Mouse (Mus musculus) forebrain, embryonic 14.5 days (tissue): Measurements from ENCODE around the gene St6gal1. TPM values are rescaled to one million over a fixed set of nuclear protein-coding genes. Genes with fewer than 3 reads are reported as not detected.

Source experiments
- ATAC-seq: fragments of 200-750 bp; cut with Nextera tagmentation; 2 replicates; pipeline ENCODE4 v1.8.0; 2017; ENCODE audit warnings: mild to moderate bottlenecking, moderate library complexity
- DNase-seq: peaks from one replicate; pipeline ENCODE4 v3.0.0-alpha.2; 2015; ENCODE audit warnings: low spot score
- H3K27ac ChIP-seq: fragments of 300-500 bp; sonication (generic); 2 replicates; pipeline ENCODE4 v1.5.1; 2014; ENCODE audit warnings: low read depth, mild to moderate bottlenecking, control low read depth, low read length, moderate library complexity
- H3K27me3 ChIP-seq: fragments of 300-500 bp; sonication (generic); replicated peaks from 2 replicates; pipeline ENCODE4 v1.6.1; 2014; ENCODE audit warnings: low read length, control low read depth, mixed read lengths; ENCODE audit not compliant: control insufficient read depth, insufficient read depth
- H3K36me3 ChIP-seq: fragments of 300-500 bp; sonication (generic); 2 replicates; pipeline ENCODE4 v1.6.1; 2014; ENCODE audit warnings: low read length, control low read depth; ENCODE audit not compliant: control insufficient read depth, insufficient read depth
- H3K4me1 ChIP-seq: fragments of 300-500 bp; sonication (generic); 2 replicates; pipeline ENCODE4 v1.6.1; 2014; ENCODE audit warnings: antibody characterized with exemption, low read length, control low read depth; ENCODE audit not compliant: control insufficient read depth, insufficient read depth
- H3K4me2 ChIP-seq: fragments of 300-500 bp; sonication (generic); 2 replicates; pipeline ENCODE4 v1.6.1; 2014; ENCODE audit warnings: mild to moderate bottlenecking, control low read depth, low read length
- H3K4me3 ChIP-seq: fragments of 300-500 bp; sonication (generic); 2 replicates; pipeline ENCODE4 v1.5.1; 2014; ENCODE audit warnings: low read depth, low read length, control low read depth
- H3K9ac ChIP-seq: fragments of 300-500 bp; sonication (generic); 2 replicates; pipeline ENCODE4 v1.6.1; 2014; ENCODE audit warnings: mild to moderate bottlenecking, low read length, control low read depth, moderate library complexity
- H3K9me3 ChIP-seq: fragments of 300-500 bp; sonication (generic); replicated peaks from 2 replicates; pipeline ENCODE4 v1.6.1; 2016; ENCODE audit warnings: low read length, control low read depth, mixed read lengths; ENCODE audit not compliant: control insufficient read depth
- WGBS: fragments of 180-500 bp; shearing (Covaris S2); extraction: QIAGEN DNeasy Blood & Tissue Kit; methylation state at CpG from one replicate; pipeline ENCODE4 v1.1.7; 2014; 5-methylcytosine and 5-hydroxymethylcytosine counted together
- polyA plus RNA-seq: library from polyadenylated mRNA; unstranded; fragments of >200 nt; fragmentation: Nextera tagmentation; extraction: Ambion mirVana; gene quantifications from 2 replicates; pipeline ENCODE4 v1.2.1, GENCODE M21; 2014

Gene St6gal1
- polyA plus RNA-seq, 1 experiment from 2014 or later: 46.0 TPM

DNA sequence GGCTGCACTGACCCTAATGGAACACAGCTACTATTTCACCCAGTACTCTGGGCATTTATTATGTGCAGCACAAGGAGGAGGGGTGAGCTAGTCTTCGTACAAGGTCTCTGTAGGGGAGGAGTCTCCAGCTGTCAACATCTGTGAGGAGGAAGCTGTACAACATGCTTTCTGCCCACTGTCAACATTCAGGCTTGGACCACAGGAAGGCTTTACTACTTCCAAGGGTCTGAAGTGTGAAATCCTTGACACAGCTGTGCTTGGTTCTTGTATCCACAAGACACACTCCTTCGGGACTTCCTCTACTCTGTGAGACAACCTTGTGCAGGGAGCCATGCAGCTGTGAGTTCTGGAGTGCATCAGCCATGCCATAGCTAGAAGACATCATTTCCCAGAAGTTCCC is 147.8 kb downstream of the St6gal1 start:
- H3K9ac ChIP-seq: no peak overlapping the region
- no peaks in the 10 kb centered on the region for H3K9me3 ChIP-seq
- no peak for DNase-seq
- no peak overlapping the region for H3K4me3 ChIP-seq
- no peaks in the 10 kb centered on the region for H3K27me3 ChIP-seq
- WGBS: 88% methylated on average over 2 of the region's 2 CpGs
- no peaks in the 10 kb centered on the region for H3K4me1 ChIP-seq
- no peaks in the 10 kb centered on the region for H3K36me3 ChIP-seq
- no peak overlapping the region for H3K27ac ChIP-seq
- ATAC-seq: no peak
- H3K4me2 ChIP-seq: no peak overlapping the region

DNA sequence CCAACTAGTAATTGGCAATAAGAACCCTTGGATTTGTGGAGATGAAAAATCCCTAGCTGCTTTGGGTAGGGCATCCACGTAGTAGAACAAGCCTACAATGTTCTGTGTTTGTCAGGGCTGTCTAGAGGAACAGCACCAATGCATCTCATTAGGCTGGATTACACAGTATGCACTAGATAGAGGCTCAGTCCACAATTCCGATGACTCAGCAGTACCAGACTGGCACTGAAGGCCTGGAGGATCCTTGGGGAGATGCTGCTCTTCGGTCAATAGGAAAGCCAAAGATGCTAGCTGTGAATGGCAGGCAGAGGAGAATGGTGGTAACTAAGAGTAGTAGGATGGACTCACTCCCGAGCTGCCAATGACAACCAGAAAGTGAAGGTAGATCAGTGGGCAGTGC is 149.5 kb downstream of the St6gal1 start:
- Histone ChIP-seq H3K9ac (no peak overlapping the region), H3K27ac (no peak overlapping the region), H3K4me1 (no peaks in the 10 kb centered on the region), H3K4me3 (no peak overlapping the region), H3K9me3 (no peaks in the 10 kb centered on the region), H3K36me3 (no peaks in the 10 kb centered on the region), H3K4me2 (no peak overlapping the region), H3K27me3 (no peaks in the 10 kb centered on the region)
- DNase-seq (no peak), ATAC-seq (no peak)
- WGBS: 85% methylated on average over 4 of the region's 4 CpGs

GRCm38 (mm10) chr16:23374938-23375337 is 150.4 kb downstream of the St6gal1 start:
- Histone ChIP-seq H3K4me2 (no peak overlapping the region), H3K4me1 (no peaks in the 10 kb centered on the region), H3K27me3 (no peaks in the 10 kb centered on the region), H3K9me3 (no peaks in the 10 kb centered on the region), H3K36me3 (no peaks in the 10 kb centered on the region), H3K9ac (no peak overlapping the region), H3K4me3 (no peak overlapping the region), H3K27ac (no peak overlapping the region)
- no peak for DNase-seq
- no peak for ATAC-seq
- WGBS: 83% methylated on average over 5 of the region's 5 CpGs

DNA sequence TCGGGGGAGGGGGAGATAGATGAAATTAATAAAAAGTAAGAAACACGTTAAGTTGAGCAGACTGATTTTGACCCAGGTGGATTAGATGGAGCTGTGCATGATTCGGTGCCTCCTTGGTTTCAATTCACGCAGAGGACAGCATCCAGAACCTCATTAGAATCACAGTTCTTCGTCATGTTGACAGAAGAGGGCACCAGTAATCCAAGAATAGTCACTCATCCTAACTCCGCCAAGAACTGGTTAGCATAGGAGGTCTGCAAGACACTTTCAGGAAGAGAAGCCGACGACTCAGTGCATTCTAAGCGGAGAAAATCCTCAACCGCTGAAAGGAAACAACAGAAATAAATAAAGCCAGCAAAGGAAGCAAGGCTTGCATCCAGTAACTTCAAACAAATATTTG is 151.6 kb downstream of the St6gal1 start:
- Histone ChIP-seq H3K4me3 (no peak overlapping the region), H3K27ac (no peak overlapping the region), H3K9ac (no peak overlapping the region), H3K4me2 (no peak overlapping the region), H3K4me1 (no peaks in the 10 kb centered on the region), H3K27me3 (no peaks in the 10 kb centered on the region), H3K36me3 (no peaks in the 10 kb centered on the region), H3K9me3 (no peaks in the 10 kb centered on the region)
- ATAC-seq: no peak
- DNase-seq: no peak
- 72% methylated on average over 10 of the region's 10 CpGs for WGBS

DNA sequence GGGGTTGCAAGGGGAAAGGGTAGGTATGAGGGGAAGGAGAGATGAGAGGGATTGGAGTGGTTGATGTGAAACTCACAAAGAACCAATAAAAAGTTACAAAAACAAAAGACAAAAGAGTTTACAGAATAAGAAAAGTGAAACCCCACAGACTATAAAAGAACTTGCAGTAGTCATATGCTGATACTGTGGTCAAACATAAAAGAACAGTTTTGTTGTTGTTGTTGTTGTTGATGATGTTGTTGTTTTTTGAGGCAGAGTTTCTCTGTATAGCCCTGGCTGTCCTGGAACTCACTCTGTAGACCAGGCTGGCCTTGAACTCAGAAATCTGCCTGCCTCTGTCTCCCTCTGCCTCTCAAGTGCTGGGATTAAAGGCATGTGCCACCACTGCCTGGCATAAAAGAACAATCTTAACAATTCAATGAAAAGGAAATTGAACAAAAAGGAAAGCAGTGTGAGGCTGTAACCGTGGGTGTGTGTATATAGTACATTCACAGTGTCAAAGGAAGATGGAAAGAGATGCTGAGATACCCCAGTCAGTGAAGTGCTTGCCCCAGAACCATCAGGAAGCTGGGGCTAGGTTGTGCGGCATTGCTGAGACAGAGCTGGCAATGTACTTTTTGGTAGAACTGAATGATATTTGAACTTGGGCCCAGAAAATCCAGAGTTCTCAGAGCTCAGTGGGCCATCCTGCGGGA is 155.1 kb downstream of the St6gal1 start:
- no peaks in the 10 kb centered on the region for H3K27me3 ChIP-seq
- DNase-seq: no peak
- no peaks in the 10 kb centered on the region for H3K9me3 ChIP-seq
- H3K4me2 ChIP-seq: no peak overlapping the region
- H3K27ac ChIP-seq: no peak overlapping the region
- no peak for ATAC-seq
- H3K36me3 ChIP-seq: no peaks in the 10 kb centered on the region
- no peak overlapping the region for H3K4me3 ChIP-seq
- 75% methylated on average over 3 of the region's 3 CpGs for WGBS
- no peak overlapping the region for H3K9ac ChIP-seq
- no peaks in the 10 kb centered on the region for H3K4me1 ChIP-seq

DNA sequence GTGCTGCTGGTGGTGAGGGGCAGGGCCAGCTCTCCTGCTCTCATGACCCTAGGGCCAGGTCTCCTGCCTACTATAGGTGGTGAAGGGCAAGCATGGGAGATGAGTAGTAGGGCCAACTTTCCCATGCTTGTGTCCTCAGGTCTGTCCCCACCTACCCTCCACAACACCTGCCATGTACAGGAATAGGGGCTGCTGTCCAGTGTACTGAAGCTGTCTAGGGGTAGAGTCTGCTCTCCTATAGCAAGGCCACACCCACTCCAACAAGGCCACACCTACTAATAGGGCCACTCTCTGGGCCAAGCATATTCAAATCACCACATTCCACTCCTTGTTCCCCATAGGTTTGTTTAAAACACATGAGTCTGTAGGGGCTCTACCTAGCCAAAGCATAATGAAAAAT is 159.8 kb downstream of the St6gal1 start:
- no peak for ATAC-seq
- Histone ChIP-seq H3K9ac (no peak overlapping the region), H3K36me3 (no peaks in the 10 kb centered on the region), H3K27ac (no peak overlapping the region), H3K4me2 (no peak overlapping the region), H3K4me1 (no peaks in the 10 kb centered on the region), H3K27me3 (no peaks in the 10 kb centered on the region), H3K4me3 (no peak overlapping the region), H3K9me3 (no peaks in the 10 kb centered on the region)
- DNase-seq: no peak

DNA sequence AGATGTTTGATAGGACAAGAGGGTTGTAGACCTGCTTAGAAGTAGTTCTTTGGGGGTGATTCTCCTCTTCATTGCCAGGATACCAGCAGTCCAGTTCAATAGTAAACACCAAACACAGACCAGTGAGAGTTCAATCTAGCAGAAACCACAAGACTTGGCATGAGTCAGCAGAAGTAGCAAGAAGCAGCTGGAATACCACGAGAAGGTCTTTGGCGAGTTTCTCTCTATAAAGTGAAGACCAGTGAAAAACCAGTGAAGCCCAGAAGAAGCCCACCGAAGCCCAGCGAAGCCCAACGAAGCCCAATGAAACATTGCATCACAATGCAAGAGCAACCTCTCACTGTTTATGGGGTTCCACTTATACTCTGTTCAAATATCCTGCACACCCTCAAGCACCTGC is 173.4 kb downstream of the St6gal1 start:
- H3K4me1 ChIP-seq: no peaks in the 10 kb centered on the region
- no peak overlapping the region for H3K9ac ChIP-seq
- 93% methylated on average over 5 of the region's 5 CpGs for WGBS
- no peak overlapping the region for H3K4me2 ChIP-seq
- H3K9me3 ChIP-seq: no peaks in the 10 kb centered on the region
- no peak overlapping the region for H3K4me3 ChIP-seq
- no peak for DNase-seq
- no peak overlapping the region for H3K27ac ChIP-seq
- ATAC-seq: no peak
- H3K27me3 ChIP-seq: no peaks in the 10 kb centered on the region
- no peaks in the 10 kb centered on the region for H3K36me3 ChIP-seq

GRCm38 (mm10) chr16:23401463-23401862 is 176.9 kb downstream of the St6gal1 start:
- ATAC-seq (no peak), DNase-seq (no peak)
- 76% methylated on average over 4 of the region's 4 CpGs for WGBS
- no peak overlapping the region for H3K4me3 ChIP-seq
- H3K4me1 ChIP-seq: no peaks in the 10 kb centered on the region
- no peak overlapping the region for H3K9ac ChIP-seq
- H3K36me3 ChIP-seq: no peaks in the 10 kb centered on the region
- no peaks in the 10 kb centered on the region for H3K27me3 ChIP-seq
- H3K27ac ChIP-seq: no peak overlapping the region
- H3K9me3 ChIP-seq: no peaks in the 10 kb centered on the region
- no peak overlapping the region for H3K4me2 ChIP-seq

DNA sequence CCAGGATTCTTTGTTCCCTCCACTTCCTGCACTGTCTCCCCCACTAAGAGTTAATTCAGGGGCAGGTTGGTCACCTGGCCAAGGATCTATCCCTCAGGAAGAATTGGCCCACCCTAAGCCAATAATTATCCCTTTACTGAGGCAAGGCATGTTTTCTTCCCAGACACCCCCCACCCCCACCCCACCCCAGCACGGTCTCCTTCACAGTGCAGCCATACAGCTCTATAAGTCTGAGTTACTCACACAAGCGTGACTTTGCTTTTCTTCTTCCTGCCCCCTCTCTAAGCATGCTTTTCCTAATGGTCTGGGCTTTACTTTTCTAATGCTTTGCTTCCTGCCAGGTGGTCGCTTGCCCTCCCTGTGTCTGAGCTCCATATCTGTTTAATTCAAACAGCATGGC is 177.4 kb downstream of the St6gal1 start:
- 70% methylated on average over 3 of the region's 3 CpGs for WGBS

More for the DNA sequence above, 177.4 kb downstream of the St6gal1 start:
- DNase-seq (no peak), ATAC-seq (no peak)
- H3K9ac ChIP-seq: no peak overlapping the region
- H3K27me3 ChIP-seq: no peaks in the 10 kb centered on the region
- H3K4me2 ChIP-seq: no peak overlapping the region
- no peak overlapping the region for H3K27ac ChIP-seq
- H3K4me3 ChIP-seq: no peak overlapping the region
- H3K9me3 ChIP-seq: no peaks in the 10 kb centered on the region
- no peaks in the 10 kb centered on the region for H3K36me3 ChIP-seq
- H3K4me1 ChIP-seq: no peaks in the 10 kb centered on the region
